Mouse (Mus musculus) hindbrain, embryonic 11.5 days (tissue): ENCODE measurements around the gene Actn3. TPM values are rescaled to one million over a fixed set of nuclear protein-coding genes. Genes with fewer than 3 reads are reported as not detected.
"Not testable (repeated sequence)": the region's sequence is repeated elsewhere in the genome, so short reads cannot be mapped to it uniquely, and the experiment has no call there.

Source experiments
- ATAC-seq: fragments of 200-750 bp; cut with Nextera tagmentation; 2 replicates; pipeline ENCODE4 v1.8.0; 2017; ENCODE audit warnings: mild to moderate bottlenecking, moderate TSS enrichment, moderate library complexity; ENCODE audit not compliant: low FRiP score
- DNase-seq: peaks from one replicate; pipeline ENCODE4 v3.0.0-alpha.2; 2015; ENCODE audit warnings: low spot score
- H3K27ac ChIP-seq: fragments of 300-500 bp; sonication (generic); 2 replicates; pipeline ENCODE4 v1.5.1; 2014; ENCODE audit warnings: mild to moderate bottlenecking, low read depth, low read length
- H3K27me3 ChIP-seq: fragments of 300-500 bp; sonication (generic); 2 replicates; pipeline ENCODE4 v1.6.1; 2014; ENCODE audit warnings: mild to moderate bottlenecking, low read length, moderate library complexity, mixed read lengths; ENCODE audit not compliant: control insufficient read depth, insufficient read depth
- H3K36me3 ChIP-seq: fragments of 300-500 bp; sonication (generic); 2 replicates; pipeline ENCODE4 v1.6.1; 2014; ENCODE audit warnings: mild to moderate bottlenecking, low read length, moderate library complexity, mixed read lengths; ENCODE audit not compliant: control insufficient read depth, insufficient read depth
- H3K4me1 ChIP-seq: fragments of 300-500 bp; sonication (generic); replicated peaks from 2 replicates; pipeline ENCODE4 v1.6.1; 2014; ENCODE audit warnings: low read length, mixed read lengths; ENCODE audit not compliant: control insufficient read depth, insufficient read depth
- H3K4me2 ChIP-seq: fragments of 300-500 bp; sonication (generic); replicated peaks from 2 replicates; pipeline ENCODE4 v1.6.1; 2014; ENCODE audit warnings: mild to moderate bottlenecking, low read depth, low read length
- H3K4me3 ChIP-seq: fragments of 300-500 bp; sonication (generic); 2 replicates; pipeline ENCODE4 v1.5.1; 2014; ENCODE audit warnings: low read depth, low read length
- H3K9ac ChIP-seq: fragments of 300-500 bp; sonication (generic); 2 replicates; pipeline ENCODE4 v1.6.1; 2014; ENCODE audit warnings: low read depth, low read length
- H3K9me3 ChIP-seq: fragments of 300-500 bp; sonication (generic); 2 replicates; pipeline ENCODE4 v1.6.1; 2016; ENCODE audit warnings: low read length; ENCODE audit not compliant: control insufficient read depth
- WGBS: fragments of 180-500 bp; shearing (Covaris S2); extraction: QIAGEN DNeasy Blood & Tissue Kit; methylation state at CpG from one replicate; pipeline ENCODE4 v1.1.7; 2014; 5-methylcytosine and 5-hydroxymethylcytosine counted together
- polyA plus RNA-seq: library from polyadenylated mRNA; unstranded; fragments of >200 nt; fragmentation: Nextera tagmentation; extraction: Ambion mirVana; gene quantifications from 2 replicates; pipeline ENCODE4 v1.2.1, GENCODE M21; 2014

Actn3 gene
- polyA plus RNA-seq, 1 experiment from 2014 or later: 1.4 TPM

- Histone ChIP-seq H3K4me3 (no peak overlapping the region), H3K27ac (no peak overlapping the region), H3K4me1 (peaks cover 2% of the 10 kb centered on the region; the same call in 1 of the 2 replicates), H3K36me3 (no peaks in the 10 kb centered on the region), H3K9ac (no peak overlapping the region), H3K27me3 (no peaks in the 10 kb centered on the region), H3K9me3 (no peaks in the 10 kb centered on the region), H3K4me2 (no peak overlapping the region)
- 73% methylated on average over 3 of the region's 3 CpGs for WGBS
- ATAC-seq: no peak
- no peak for DNase-seq
Measured at GRCm38 (mm10) chr19:4876755-4877154, 954 bp downstream of the Actn3 start.

GRCm38 (mm10) chr19:4876241-4876640 lies 1.5 kb downstream of the Actn3 start:
- peaks cover 2% of the 10 kb centered on the region; the same call in 1 of the 2 replicates for H3K4me1 ChIP-seq
- H3K36me3 ChIP-seq: no peaks in the 10 kb centered on the region
- no peak overlapping the region for H3K9ac ChIP-seq
- H3K9me3 ChIP-seq: no peaks in the 10 kb centered on the region
- 71% methylated on average over 3 of the region's 4 CpGs for WGBS
- no peaks in the 10 kb centered on the region for H3K27me3 ChIP-seq
- ATAC-seq (no peak), DNase-seq (no peak)
- no peak overlapping the region for H3K4me3 ChIP-seq
- H3K4me2 ChIP-seq: no peak overlapping the region
- no peak overlapping the region for H3K27ac ChIP-seq

GRCm38 (mm10) chr19:4874613-4875012 lies 3.1 kb downstream of the Actn3 start:
- H3K36me3 ChIP-seq, H3K9me3 ChIP-seq, ATAC-seq, DNase-seq, H3K27me3 ChIP-seq, H3K4me1 ChIP-seq, H3K27ac ChIP-seq, H3K9ac ChIP-seq, H3K4me2 ChIP-seq, H3K4me3 ChIP-seq: not testable (repeated sequence)
- 100% methylated on average over 1 of the region's 1 CpGs for WGBS

- Histone ChIP-seq H3K9me3 (no peaks in the 10 kb centered on the region), H3K27ac (no peak overlapping the region), H3K27me3 (no peaks in the 10 kb centered on the region), H3K9ac (no peak overlapping the region), H3K4me2 (no peak overlapping the region), H3K36me3 (no peaks in the 10 kb centered on the region), H3K4me3 (no peak overlapping the region), H3K4me1 (no peaks in the 10 kb centered on the region)
- WGBS: 6% methylated on average over 17 of the region's 17 CpGs
- ATAC-seq (no peak), DNase-seq (peak; percentile 28)
Measured at GRCm38 (mm10) chr19:4865147-4865546, 12.6 kb downstream of the Actn3 start.

GRCm38 (mm10) chr19:4863048-4863447 lies 14.7 kb downstream of the Actn3 start:
- Histone ChIP-seq H3K4me1 (no peaks in the 10 kb centered on the region), H3K9me3 (no peaks in the 10 kb centered on the region), H3K4me2 (no peak overlapping the region), H3K36me3 (no peaks in the 10 kb centered on the region), H3K27ac (no peak overlapping the region), H3K9ac (no peak overlapping the region), H3K4me3 (no peak overlapping the region), H3K27me3 (no peaks in the 10 kb centered on the region)
- DNase-seq (peak; percentile 19), ATAC-seq (no peak)
- 71% methylated on average over 6 of the region's 6 CpGs for WGBS

GRCm38 (mm10) chr19:4859081-4859480 lies 18.6 kb downstream of the Actn3 start:
- ATAC-seq (no peak), DNase-seq (no peak)
- Histone ChIP-seq H3K27ac (no peak overlapping the region), H3K27me3 (no peaks in the 10 kb centered on the region), H3K9ac (no peak overlapping the region), H3K4me3 (no peak overlapping the region), H3K36me3 (no peaks in the 10 kb centered on the region), H3K4me1 (no peaks in the 10 kb centered on the region), H3K4me2 (no peak overlapping the region), H3K9me3 (no peaks in the 10 kb centered on the region)
- WGBS: 85% methylated on average over 6 of the region's 6 CpGs

GRCm38 (mm10) chr19:4855951-4856350 lies 21.8 kb downstream of the Actn3 start:
- H3K4me2 ChIP-seq: peak overlapping the region; percentile 91
- DNase-seq: no peak
- H3K4me3 ChIP-seq: peak overlapping the region; percentile 53; the same call in 1 of the 2 replicates
- H3K9ac ChIP-seq: no peak overlapping the region
- 73% methylated on average over 4 of the region's 4 CpGs for WGBS
- no peaks in the 10 kb centered on the region for H3K27me3 ChIP-seq
- H3K4me1 ChIP-seq: no peaks in the 10 kb centered on the region
- no peaks in the 10 kb centered on the region for H3K36me3 ChIP-seq
- ATAC-seq: no peak
- no peak overlapping the region for H3K27ac ChIP-seq
- no peaks in the 10 kb centered on the region for H3K9me3 ChIP-seq

- Histone ChIP-seq H3K27ac (peak overlapping the region; percentile 43), H3K27me3 (no peaks in the 10 kb centered on the region), H3K36me3 (no peaks in the 10 kb centered on the region), H3K9ac (peak overlapping the region; percentile 58), H3K9me3 (no peaks in the 10 kb centered on the region), H3K4me3 (peak overlapping the region; percentile 53), H3K4me2 (peak overlapping the region; percentile 91), H3K4me1 (no peaks in the 10 kb centered on the region)
- DNase-seq (no peak), ATAC-seq (peak; percentile 67)
- 1% methylated on average over 14 of the region's 14 CpGs for WGBS
Measured at GRCm38 (mm10) chr19:4855470-4855820, 22.3 kb downstream of the Actn3 start.

GRCm38 (mm10) chr19:4854552-4855469 lies 22.9 kb downstream of the Actn3 start, which contains the start of gene Ctsf:
TSS of gene Ctsf (plus strand) at chr19:4855130.
- Histone ChIP-seq H3K4me2 (peak within 1 kb of the TSS; percentile 91), H3K9me3 (no peaks in the 10 kb centered on the region), H3K4me1 (no peaks in the 10 kb centered on the region), H3K27me3 (no peaks in the 10 kb centered on the region), H3K9ac (peak within 1 kb of the TSS; percentile 58), H3K4me3 (peak within 1 kb of the TSS; percentile 53), H3K27ac (peak within 1 kb of the TSS; percentile 43), H3K36me3 (no peaks in the 10 kb centered on the region)
- DNase-seq (peak; percentile 84), ATAC-seq (peak; percentile 87)
- 5% methylated on average over 45 of the region's 45 CpGs for whole genome bisulfite sequencing
